Mouse (Mus musculus): Measurements from ENCODE around the gene Arhgap15.

Arhgap15 gene

GRCm38 (mm10) chr2:44104282-44105197 is 355.9 kb downstream of the Arhgap15 start:
- peak; percentile 45 for DNase-seq (ENCODE audit: extremely low spot score, low spot score)

GRCm38 (mm10) chr2:44105198-44105555 is 356.6 kb downstream of the Arhgap15 start:
- no peak for DNase-seq (ENCODE audit: extremely low spot score, low spot score)

DNA sequence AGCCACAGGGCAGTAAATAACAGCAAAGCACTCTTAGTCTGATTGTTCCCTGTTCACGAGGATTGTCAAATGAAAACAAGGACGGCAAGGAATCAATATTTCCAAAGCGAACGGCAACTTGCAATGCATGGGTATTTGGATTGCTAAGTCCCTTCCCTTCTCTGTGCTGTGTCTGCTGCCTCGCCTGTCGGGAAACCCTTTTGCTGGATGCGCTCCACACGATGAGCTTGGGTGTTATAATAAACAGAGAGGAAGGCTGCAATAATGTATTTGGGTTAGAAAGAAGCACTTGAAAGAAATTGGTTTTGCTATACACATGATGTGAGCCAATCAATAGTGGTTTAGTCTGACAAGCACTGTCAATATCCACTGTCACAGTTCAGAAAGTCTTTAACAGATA is 357.7 kb downstream of the Arhgap15 start:
- DNase-seq (ENCODE audit: extremely low spot score, low spot score): no peak

DNA sequence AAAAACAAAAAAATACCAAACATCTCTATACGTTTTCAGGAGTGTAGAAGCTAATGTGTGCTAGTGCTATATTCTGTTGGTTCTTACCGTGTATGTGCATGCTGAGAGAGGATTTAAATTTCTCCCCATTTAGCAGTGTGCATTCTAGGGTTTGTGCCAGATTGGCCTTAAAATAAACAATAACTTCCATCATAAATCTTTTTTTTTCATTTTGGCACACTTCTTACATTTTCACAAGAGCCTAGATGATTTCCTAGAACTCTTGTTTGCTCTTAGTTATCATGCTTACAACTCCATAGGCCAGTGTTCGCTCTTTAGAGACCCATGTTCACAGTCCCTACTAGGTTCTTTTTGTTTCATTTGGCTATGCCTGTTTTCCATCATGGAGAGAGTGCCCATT is 362.7 kb downstream of the Arhgap15 start:
- no peak for DNase-seq (ENCODE audit: extremely low spot score, low spot score)

GRCm38 (mm10) chr2:44112990-44113798 is 364.6 kb downstream of the Arhgap15 start:
- DNase-seq (ENCODE audit: extremely low spot score, low spot score): no peak

DNA sequence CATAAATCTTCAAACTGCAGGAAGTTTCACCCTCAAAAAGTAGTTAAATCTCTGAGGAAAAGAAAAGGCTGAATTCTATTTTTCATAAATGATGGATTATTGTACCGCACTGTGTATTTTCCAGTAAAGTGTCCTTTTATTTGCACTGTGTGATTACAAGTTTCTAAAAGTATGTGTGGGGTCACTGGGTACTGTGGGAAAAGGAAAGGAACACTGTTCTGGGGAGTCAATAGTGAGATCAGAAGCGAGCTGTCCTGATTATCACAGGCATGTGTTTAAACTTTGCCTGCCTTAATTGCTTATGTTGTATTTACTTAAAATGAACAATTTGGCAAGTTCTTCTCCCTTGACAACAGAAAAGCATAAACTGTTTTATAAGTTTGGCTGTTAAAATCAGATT is 365.7 kb downstream of the Arhgap15 start:
- DNase-seq (ENCODE audit: extremely low spot score, low spot score): no peak

DNA sequence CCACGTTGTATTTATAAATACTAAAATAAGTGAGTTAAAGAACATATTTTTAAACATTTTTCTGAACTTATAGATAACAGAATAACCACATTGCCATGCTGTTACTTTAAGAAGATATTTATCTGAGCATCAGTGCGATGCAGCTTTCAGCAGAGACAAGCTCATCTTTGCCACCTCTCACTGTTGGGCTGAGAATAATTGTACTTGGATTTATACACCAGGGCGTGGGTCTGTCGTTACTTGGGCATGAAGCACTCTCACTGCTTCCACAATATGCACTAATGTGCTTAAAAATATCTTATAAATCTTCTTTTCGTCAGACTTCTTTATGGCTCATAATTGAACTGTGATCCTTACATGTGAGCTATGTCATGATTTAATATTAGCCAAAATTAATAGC is 372.5 kb downstream of the Arhgap15 start:
- no peak for DNase-seq (ENCODE audit: extremely low spot score, low spot score)

DNA sequence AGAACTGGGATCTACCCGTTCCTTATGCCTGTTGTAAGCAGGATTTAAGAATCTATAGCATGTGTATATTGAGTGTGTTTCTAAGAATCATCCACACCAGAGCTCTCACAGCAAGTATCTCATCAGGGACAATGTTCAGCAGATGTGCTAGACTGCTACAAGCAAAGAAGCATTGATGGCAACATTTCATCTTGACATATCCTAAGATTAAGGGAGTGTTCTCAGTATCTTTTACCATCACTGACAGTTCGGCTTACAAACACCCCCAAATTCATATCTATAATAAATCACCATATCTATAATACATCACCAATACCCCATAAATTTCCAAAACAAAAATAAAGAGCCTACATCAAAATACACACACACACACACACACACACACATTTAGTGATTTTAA is 374.6 kb downstream of the Arhgap15 start:
- DNase-seq (ENCODE audit: extremely low spot score, low spot score): no peak

DNA sequence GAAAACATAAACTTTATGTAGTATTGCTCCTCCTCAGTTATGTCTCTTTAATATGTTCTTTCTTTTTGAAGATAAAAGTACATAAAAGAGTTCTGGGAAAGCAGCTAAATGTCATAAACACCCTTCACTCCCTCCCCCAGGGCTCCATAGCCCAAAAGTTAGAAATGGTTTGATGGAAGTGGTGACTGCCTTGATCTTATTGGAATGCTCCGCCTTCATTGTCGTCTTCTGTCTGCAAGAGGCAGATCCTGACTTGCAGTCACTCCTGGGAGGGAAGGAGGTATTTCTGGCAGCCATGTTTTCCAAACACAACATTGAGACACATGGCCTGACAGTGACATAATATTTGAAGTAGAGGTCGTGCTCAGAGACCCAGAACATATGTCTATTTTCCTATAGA is 375.5 kb downstream of the Arhgap15 start:
- DNase-seq (ENCODE audit: extremely low spot score, low spot score): no peak

DNA sequence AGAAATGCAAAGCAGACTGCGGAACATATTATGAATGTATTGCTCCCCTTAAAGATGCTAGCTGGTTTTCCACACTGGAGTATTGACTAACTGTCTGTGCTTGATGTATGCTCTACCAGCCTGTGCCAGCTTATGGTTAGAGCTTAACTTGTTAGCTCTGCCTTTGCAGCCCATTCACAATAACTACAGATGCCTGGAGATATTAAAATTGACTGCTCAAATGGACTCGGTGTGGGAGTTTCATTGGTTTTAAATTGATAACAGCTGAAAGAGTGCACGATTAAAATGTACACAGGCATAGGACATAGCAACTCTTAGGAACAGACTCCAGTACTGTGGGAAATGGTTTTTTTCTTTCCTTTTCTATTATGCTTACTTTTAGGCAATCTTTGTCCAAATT is 376.1 kb downstream of the Arhgap15 start:
- no peak for DNase-seq (ENCODE audit: extremely low spot score, low spot score)

GRCm38 (mm10) chr2:44126044-44126695 is 377.5 kb downstream of the Arhgap15 start:
- no peak for DNase-seq (ENCODE audit: extremely low spot score, low spot score)

DNA sequence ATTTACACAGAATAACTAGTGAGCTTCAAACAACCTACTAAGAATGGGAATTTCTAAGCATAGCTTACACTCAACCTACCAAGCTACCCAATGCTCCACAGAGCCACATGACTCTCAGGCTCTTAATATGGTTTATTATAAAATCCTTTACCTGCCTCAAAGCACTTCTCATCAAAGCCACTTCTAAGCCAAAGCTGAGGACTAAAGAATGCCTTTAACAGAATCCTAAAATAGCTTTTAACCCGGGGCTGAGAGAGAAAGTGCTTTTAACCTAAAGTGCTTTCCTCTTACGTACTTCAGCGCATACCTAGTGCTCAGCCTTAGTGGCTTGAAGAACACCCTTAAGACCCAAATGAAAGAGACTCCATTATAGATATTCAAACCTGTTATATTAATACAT is 380.9 kb downstream of the Arhgap15 start:
- DNase-seq (ENCODE audit: extremely low spot score, low spot score): no peak

- no peak for DNase-seq (ENCODE audit: extremely low spot score, low spot score)
Measured at GRCm38 (mm10) chr2:44131271-44131670, 382.6 kb downstream of the Arhgap15 start.

DNA sequence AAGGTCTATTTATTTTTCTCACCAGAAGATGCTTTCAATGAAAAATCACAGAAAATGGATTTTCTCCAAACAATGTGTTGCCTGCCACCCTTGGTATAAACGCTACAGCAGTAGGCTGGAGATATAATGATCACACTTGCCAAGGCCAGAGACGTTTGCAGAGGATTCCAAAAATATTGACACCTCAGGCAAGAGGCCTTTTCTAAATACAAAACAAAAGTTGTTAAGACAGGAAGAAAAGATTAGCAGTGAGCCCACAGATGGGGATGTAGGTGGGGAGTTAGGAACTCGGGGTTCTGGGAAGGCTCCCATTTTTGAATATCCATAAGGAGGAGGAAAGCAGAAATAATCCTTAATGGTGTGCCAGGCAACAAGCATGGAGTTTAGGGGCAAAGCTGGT is 386.2 kb downstream of the Arhgap15 start:
- DNase-seq (ENCODE audit: extremely low spot score, low spot score): no peak

DNA sequence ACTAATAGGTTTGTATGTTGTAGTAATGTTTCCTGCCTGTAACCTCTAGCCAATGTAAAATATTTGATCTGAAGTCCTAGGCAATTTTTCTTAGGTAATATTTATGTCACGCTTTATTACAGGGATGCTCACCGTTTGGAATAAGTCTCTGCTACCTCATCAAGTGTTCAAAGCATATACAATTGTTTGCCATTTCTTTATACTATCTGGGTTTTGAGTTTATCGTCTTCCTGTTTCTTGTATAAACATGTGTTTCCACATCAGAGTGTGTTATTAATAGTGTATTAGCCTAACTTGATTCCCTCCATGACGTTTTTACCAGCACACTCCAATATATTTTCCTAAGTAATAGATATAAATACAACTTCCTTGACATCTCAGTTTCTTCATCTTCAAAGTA is 391.8 kb downstream of the Arhgap15 start:
- DNase-seq (ENCODE audit: extremely low spot score, low spot score): no peak

DNA sequence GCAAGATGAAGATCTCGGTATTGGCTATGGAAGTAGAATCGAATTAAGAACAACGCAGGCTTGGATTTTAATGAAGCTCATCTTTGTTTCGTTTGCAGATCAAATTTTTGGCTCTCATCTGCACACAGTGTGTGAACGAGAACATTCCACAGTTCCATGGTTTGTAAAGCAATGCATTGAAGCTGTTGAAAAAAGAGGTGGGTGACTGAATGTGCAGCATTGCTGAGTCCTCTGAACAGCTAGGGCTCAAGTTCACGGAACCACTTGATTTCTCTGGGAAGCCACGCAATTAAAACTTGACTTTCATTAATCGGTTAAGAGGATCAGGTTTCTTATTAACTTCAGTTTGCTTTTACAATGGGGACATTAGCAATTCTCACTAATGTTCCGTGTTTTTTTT is 393.5 kb downstream of the Arhgap15 start:
- DNase-seq (ENCODE audit: extremely low spot score, low spot score): no peak

DNA sequence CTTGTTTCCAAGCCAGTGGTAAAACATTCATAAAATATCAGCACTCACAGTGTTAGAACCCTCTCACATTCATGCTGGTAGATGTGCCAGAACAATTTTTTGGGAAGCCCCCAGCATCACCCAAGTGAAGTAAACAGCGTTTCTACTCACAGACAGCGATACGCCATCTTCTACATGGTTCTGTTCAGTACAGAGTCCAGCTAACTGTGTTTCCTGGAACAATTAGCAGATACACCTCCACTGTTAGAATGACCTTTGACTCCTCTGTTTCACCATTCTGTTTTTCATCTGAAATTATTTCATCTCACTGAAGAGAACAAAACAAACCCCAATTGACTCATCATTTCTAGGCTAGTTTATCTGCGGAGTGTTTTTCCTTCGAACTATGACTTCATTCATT is 394.0 kb downstream of the Arhgap15 start:
- no peak for DNase-seq (ENCODE audit: extremely low spot score, low spot score)

DNA sequence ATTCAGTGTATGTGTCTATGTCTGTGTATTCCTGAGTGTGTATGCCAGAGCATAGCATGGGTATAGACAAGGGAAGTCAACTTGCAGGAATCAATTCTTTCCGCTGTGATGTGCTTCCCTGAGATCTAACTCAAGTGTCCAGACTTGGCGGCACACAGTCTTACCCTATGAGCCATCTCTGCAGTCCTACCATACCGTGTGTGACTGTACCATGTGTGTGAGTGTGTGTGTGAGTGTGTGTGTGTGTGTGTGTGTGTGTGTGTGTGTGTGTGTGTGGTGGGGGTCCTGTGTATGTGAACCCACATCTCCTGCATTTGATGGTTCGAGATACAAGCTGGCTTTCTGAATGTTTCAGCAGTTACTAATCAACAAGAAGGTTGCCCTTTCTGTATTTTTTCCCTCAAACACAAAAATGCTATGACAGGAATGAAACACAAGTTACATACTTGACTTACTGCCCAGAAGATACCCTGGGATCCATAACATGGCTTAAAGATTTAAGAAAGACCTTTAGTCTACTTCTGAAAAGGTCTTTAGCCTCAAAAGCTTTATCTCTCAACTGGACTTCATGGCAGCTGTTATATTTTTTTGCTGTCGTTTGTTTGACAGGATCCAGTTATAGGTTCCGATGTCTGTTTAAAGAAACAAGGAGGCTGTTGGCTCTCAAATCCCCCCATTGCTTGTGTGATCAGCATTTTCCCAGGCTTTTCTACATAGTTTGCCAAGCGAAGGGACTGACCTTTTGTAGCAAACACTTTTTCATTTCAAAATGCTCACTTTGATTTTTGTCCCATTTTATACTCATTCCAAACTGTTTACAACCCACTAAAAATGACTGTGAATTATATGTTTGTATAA is 397.7 kb downstream of the Arhgap15 start:
- DNase-seq (ENCODE audit: extremely low spot score, low spot score): no peak

- no peak for DNase-seq (ENCODE audit: extremely low spot score, low spot score)
Measured at GRCm38 (mm10) chr2:44147486-44147885, 398.9 kb downstream of the Arhgap15 start.

DNA sequence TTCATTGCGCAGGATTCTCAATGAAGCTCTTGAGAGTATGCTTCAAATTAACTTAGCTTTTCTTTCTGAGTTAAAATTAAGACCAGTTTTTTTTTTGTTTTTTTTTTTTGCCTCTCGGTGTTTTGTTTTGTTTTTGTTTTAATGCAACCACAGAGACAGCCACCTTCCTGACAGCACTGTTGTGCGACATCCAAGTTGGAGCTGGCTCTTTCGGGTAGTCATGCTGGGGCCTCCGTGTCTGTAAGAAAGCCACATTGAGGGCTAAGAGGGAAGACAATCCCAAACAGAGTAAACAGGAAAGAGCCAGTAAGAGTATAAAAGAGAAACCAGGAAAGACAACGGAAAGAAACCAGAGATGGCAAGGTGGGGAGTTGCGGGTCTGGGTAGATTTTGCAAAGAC is 399.3 kb downstream of the Arhgap15 start:
- DNase-seq (ENCODE audit: extremely low spot score, low spot score): no peak

GRCm38 (mm10) chr2:44148550-44149100 is 400.0 kb downstream of the Arhgap15 start:
- no peak for DNase-seq (ENCODE audit: extremely low spot score, low spot score)
